Mouse (Mus musculus) stomach, embryonic 16.5 days (tissue): ENCODE results near the gene Mpped2. TPM values are rescaled to one million over a fixed set of nuclear protein-coding genes. Genes with fewer than 3 reads are reported as not detected.

Experiments used
- ATAC-seq: fragments of 200-750 bp; cut with Nextera tagmentation; 2 replicates; pipeline ENCODE4 v1.8.0; 2017; ENCODE audit warnings: moderate number of reproducible peaks, moderate TSS enrichment; ENCODE audit not compliant: insufficient read depth, low FRiP score
- H3K27ac ChIP-seq: fragments of 300-500 bp; sonication (generic); 2 replicates; pipeline ENCODE4 v1.5.1; 2014; ENCODE audit warnings: low read length
- H3K27me3 ChIP-seq: fragments of 300-500 bp; sonication (generic); 2 replicates; pipeline ENCODE4 v1.6.1; 2014; ENCODE audit warnings: low read length, control low read depth, mixed read lengths; ENCODE audit not compliant: control insufficient read depth, insufficient read depth
- H3K36me3 ChIP-seq: fragments of 300-500 bp; sonication (generic); 2 replicates; pipeline ENCODE4 v1.6.1; 2014; ENCODE audit warnings: low read length; ENCODE audit not compliant: control insufficient read depth, insufficient read depth
- H3K4me1 ChIP-seq: fragments of 300-500 bp; sonication (generic); 2 replicates; pipeline ENCODE4 v1.6.1; 2014; ENCODE audit warnings: low read length, control low read depth, mixed read lengths; ENCODE audit not compliant: control insufficient read depth, insufficient read depth
- H3K4me2 ChIP-seq: fragments of 300-500 bp; sonication (generic); 2 replicates; pipeline ENCODE4 v1.6.1; 2014; ENCODE audit warnings: low read depth, low read length, mixed read lengths
- H3K4me3 ChIP-seq: fragments of 300-500 bp; sonication (generic); replicated peaks from 2 replicates; pipeline ENCODE4 v1.5.1; 2014; ENCODE audit warnings: mild to moderate bottlenecking, low read length
- H3K9ac ChIP-seq: fragments of 300-500 bp; sonication (generic); 2 replicates; pipeline ENCODE4 v1.6.1; 2014; ENCODE audit warnings: low read length
- H3K9me3 ChIP-seq: fragments of 300-500 bp; sonication (generic); replicated peaks from 2 replicates; pipeline ENCODE4 v1.6.1; 2016; ENCODE audit warnings: low read length, control low read depth; ENCODE audit not compliant: control insufficient read depth
- WGBS: fragments of 180-500 bp; shearing (Covaris S2); extraction: QIAGEN DNeasy Blood & Tissue Kit; methylation state at CpG from one replicate; pipeline ENCODE4 v1.1.7; 2014; 5-methylcytosine and 5-hydroxymethylcytosine counted together
- polyA plus RNA-seq: library from polyadenylated mRNA; unstranded; fragments of >200 nt; fragmentation: Nextera tagmentation; extraction: Ambion mirVana; gene quantifications from 2 replicates; pipeline ENCODE4 v1.2.1, GENCODE M21; 2015

Gene Mpped2
- polyA plus RNA-seq, 1 experiment from 2014 or later = 14.5 TPM

DNA sequence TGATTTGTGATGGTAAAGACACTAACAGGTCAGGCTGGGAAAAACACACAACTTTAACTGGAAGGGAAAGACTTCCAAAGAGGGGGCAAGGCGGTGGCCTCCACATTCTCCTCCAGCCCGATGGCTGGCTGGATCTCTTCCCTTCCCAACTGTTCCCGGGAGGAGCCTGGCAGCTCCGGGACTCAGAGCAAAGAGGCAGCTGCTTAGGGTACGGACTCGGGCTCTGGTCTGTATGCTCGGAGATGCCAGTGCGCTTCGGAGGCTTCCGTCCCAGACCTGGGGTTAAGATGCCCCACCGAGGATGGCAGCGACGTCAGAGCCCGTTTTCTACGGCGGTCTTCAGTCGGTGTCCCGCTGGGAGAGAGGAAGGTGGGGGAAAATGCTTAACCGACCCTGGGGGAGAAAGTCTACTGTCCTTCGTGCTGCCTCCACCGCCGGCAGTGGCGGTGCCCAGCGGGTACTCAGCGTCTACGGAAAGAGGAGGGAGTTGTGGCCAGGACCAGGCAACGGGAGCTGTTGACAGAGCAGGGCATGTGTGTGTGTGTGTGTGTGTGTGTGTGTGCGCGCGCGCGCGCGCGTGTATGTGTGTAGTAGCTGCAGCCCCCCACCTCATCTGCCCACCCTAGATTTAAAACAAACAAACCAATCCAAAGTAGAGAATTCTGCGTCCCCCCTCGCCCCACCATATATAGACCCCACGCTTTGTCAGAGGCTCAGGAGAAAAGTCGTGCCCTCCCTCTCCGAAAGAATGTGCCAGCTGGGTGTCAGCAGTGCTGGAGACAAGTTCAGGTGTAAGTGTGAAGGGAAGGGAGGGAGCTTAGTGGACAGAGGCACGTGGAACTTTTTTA, 2.0 kb downstream of the Mpped2 start:
- Histone ChIP-seq H3K36me3 (no peaks in the 10 kb centered on the region), H3K9ac (peak overlapping the region; percentile 86), H3K27me3 (no peaks in the 10 kb centered on the region), H3K4me1 (peaks cover 4% of the 10 kb centered on the region; the same call in 1 of the 2 replicates), H3K4me3 (peak overlapping the region; percentile 77), H3K9me3 (no peaks in the 10 kb centered on the region), H3K4me2 (peak overlapping the region; percentile 84), H3K27ac (no peak overlapping the region; the same call in 1 of the 2 replicates)
- under 1% methylated on average over 41 of the region's 41 CpGs for WGBS
- ATAC-seq = no peak

DNA sequence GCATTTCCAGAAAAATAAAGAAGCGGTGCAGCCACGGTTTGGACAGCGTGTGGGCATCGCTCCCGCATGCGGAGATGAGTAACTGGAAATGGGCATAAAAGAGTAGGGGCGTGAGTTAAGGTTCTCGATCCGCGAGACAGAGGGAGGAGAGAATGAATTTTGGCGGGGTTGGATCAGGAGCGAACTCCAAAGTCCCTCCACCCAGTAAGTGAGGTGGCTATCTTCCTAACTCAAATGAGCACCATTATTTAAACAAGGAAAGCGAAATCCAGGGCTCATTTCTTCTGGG, 2.6 kb downstream of the Mpped2 start:
- no peaks in the 10 kb centered on the region for H3K27me3 ChIP-seq
- H3K9ac ChIP-seq = peak overlapping the region; percentile 86; the same call in 1 of the 2 replicates
- no peaks in the 10 kb centered on the region for H3K36me3 ChIP-seq
- peaks cover 4% of the 10 kb centered on the region; the same call in 1 of the 2 replicates for H3K4me1 ChIP-seq
- no peak overlapping the region; the same call in 1 of the 2 replicates for H3K27ac ChIP-seq
- 3% methylated on average over 13 of the region's 13 CpGs for WGBS
- peak overlapping the region; percentile 84 for H3K4me2 ChIP-seq
- H3K9me3 ChIP-seq = no peaks in the 10 kb centered on the region
- peak overlapping the region; percentile 77 for H3K4me3 ChIP-seq
- ATAC-seq = no peak

DNA sequence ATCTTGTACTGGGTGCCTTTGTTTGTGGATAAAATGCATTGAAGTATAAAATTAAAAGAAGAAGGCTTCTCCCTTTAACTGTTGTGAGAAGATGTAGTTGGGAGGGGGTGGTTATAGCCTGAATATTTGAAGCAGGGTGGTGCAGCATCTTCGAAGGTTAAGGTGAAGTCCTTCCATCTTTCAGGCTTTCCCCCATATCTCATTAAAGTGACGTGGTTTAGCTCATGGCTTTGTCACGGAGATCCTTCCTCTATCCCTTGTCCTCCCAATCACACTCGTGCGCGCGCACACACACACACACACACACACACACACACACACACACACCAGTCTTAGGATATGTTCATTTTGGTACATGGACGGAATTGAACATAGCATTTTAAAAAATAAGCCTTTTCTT, 3.3 kb downstream of the Mpped2 start:
- H3K4me2 ChIP-seq = no peak overlapping the region
- H3K9ac ChIP-seq = no peak overlapping the region
- peaks cover 4% of the 10 kb centered on the region; the same call in 1 of the 2 replicates for H3K4me1 ChIP-seq
- no peaks in the 10 kb centered on the region for H3K27me3 ChIP-seq
- H3K27ac ChIP-seq = no peak overlapping the region
- H3K9me3 ChIP-seq = no peaks in the 10 kb centered on the region
- 88% methylated on average over 8 of the region's 8 CpGs for WGBS
- no peak for ATAC-seq
- no peak overlapping the region for H3K4me3 ChIP-seq
- H3K36me3 ChIP-seq = no peaks in the 10 kb centered on the region

DNA sequence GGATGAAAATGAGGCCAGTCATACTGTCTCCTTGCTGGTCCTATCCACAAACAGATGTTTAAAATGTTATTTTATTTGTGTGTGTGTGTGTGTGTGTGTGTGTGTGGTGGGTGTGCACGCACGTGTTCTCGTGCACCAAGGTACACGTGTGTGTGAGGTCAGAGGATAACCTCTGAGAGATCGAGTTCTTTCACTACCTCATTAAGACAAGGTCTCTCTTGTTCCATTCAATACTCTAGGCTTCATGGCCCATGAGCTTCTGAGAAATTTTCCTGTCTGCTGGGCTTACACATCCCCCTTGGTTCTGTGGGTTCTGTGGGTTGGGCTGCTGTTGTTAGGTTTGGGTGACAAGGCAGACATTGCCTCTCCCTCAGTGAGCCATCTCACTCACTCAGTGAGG, 12.6 kb downstream of the Mpped2 start:
- 82% methylated on average over 5 of the region's 5 CpGs for WGBS
- no peak overlapping the region for H3K4me2 ChIP-seq
- no peaks in the 10 kb centered on the region for H3K36me3 ChIP-seq
- no peak overlapping the region for H3K9ac ChIP-seq
- no peak overlapping the region for H3K4me3 ChIP-seq
- H3K27ac ChIP-seq = no peak overlapping the region
- H3K4me1 ChIP-seq = no peaks in the 10 kb centered on the region
- H3K9me3 ChIP-seq = no peaks in the 10 kb centered on the region
- H3K27me3 ChIP-seq = no peaks in the 10 kb centered on the region
- no peak for ATAC-seq

DNA sequence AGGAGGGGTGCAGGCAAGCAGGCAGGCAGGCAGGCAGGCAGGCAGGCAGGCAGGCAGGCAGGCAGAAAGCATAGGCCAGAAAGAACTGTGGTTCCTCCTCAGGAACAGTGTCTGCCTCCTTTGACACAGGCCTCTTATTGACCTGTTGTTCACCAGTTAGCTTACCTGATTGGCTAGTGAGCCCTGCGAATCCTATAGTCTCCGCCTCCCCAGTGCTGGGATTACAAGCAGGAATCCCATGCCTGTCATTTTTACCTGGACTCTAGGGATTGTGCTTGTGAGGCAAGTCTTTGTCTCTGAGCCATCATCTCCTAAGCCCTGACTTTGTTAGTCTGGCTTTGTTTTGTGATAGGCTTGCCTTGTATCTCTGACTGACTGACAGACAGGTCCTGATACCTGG, 14.1 kb downstream of the Mpped2 start:
- 0 out of 2 replicates have a peak, but pooled peaks cover 3% of the 10 kb centered on the region for H3K4me1 ChIP-seq
- H3K36me3 ChIP-seq = no peaks in the 10 kb centered on the region
- no peak for ATAC-seq

DNA sequence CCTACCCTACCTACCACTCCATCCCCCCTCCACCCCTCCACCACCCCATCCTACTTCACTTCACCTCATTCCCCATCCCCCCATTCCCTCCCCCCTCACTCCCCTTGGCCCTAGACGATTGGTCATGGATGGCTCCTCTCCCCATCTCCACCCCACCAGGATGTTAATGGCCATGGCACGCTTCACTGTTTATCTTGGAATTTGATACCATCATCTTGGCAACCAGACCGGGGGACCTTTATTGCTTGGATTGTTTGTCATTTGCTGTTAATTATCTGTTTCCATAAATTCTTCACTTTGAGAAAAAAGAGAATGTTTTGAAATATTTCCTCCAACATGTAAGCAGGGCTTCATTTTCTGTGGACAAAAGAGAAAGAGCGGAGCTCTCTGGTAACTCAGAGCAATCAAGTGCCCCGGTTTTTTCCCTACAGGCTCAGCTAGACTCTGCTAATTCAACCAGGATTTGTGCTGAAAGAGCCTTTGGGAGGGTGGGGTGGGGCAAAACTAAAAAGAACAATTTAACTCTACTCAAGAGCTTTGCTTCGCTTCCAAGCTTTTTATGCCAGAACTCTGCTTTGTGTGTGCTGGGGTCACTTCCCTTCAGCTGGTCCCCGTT, 17.9 kb downstream of the Mpped2 start:
- Histone ChIP-seq H3K27me3 (no peaks in the 10 kb centered on the region), H3K4me3 (no peak overlapping the region), H3K9me3 (no peaks in the 10 kb centered on the region), H3K4me2 (peak overlapping the region; percentile 30), H3K27ac (no peak overlapping the region), H3K4me1 (0 out of 2 replicates have a peak, but pooled peaks cover 3% of the 10 kb centered on the region), H3K9ac (no peak overlapping the region), H3K36me3 (no peaks in the 10 kb centered on the region)
- ATAC-seq = no peak
- WGBS = 20% methylated on average over 7 of the region's 7 CpGs

More for the DNA sequence above, 14.1 kb downstream of the Mpped2 start:
- H3K9ac ChIP-seq = no peak overlapping the region
- no peak overlapping the region for H3K4me2 ChIP-seq
- H3K9me3 ChIP-seq = no peaks in the 10 kb centered on the region
- H3K4me3 ChIP-seq = no peak overlapping the region
- H3K27me3 ChIP-seq = no peaks in the 10 kb centered on the region
- 97% methylated on average over 2 of the region's 2 CpGs for WGBS
- H3K27ac ChIP-seq = no peak overlapping the region

DNA sequence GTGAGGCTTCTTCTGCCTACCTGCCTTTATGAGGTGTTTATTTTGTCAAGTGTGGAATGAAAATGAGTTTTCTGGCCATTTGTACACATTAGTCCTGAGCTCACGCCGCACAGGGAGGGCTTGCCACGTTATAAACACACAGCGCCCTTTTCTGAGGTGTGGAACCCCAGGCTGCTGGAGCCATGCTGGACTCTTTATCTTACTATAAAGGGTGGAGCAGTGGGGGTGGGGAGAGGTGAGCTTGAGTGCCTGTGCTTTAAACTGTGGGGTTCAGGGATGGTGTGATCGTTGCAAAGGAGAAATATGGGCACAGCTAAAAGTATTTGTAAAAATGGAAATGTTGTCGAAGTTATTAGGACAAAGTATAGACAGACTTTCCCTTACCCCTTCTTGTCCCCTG, 18.4 kb downstream of the Mpped2 start:
- no peaks in the 10 kb centered on the region for H3K36me3 ChIP-seq
- no peak for ATAC-seq
- H3K27ac ChIP-seq = no peak overlapping the region
- whole genome bisulfite sequencing = 40% methylated on average over 6 of the region's 6 CpGs
- H3K9me3 ChIP-seq = no peaks in the 10 kb centered on the region
- no peak overlapping the region for H3K4me3 ChIP-seq
- no peaks in the 10 kb centered on the region for H3K27me3 ChIP-seq
- H3K4me1 ChIP-seq = 0 out of 2 replicates have a peak, but pooled peaks cover 3% of the 10 kb centered on the region
- peak overlapping the region; percentile 30 for H3K4me2 ChIP-seq
- H3K9ac ChIP-seq = no peak overlapping the region

DNA sequence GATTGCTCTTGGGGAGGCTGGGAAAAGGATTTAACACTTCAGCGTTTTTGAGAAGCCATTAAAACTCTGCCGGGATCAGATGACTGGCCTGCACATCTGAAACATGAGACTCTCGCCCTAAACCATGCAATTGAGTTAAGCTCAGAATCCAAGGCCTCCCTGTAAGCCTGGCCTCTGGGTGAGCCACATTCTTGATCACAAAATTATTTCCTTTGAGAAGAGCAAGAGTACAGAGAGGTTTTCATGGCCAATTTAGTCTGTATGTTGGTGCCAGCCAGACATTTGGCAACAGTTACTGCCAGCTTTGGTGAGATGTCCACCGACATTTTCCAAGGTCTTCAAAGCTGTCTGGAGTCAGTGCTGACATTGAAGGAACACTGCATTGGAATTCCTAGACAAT, 20.1 kb downstream of the Mpped2 start:
- Histone ChIP-seq H3K27me3 (no peaks in the 10 kb centered on the region), H3K9ac (no peak overlapping the region), H3K4me3 (no peak overlapping the region), H3K4me1 (0 out of 2 replicates have a peak, but pooled peaks cover 3% of the 10 kb centered on the region), H3K27ac (no peak overlapping the region), H3K36me3 (no peaks in the 10 kb centered on the region), H3K9me3 (no peaks in the 10 kb centered on the region), H3K4me2 (no peak overlapping the region)
- WGBS = 27% methylated on average over 4 of the region's 4 CpGs
- no peak for ATAC-seq

DNA sequence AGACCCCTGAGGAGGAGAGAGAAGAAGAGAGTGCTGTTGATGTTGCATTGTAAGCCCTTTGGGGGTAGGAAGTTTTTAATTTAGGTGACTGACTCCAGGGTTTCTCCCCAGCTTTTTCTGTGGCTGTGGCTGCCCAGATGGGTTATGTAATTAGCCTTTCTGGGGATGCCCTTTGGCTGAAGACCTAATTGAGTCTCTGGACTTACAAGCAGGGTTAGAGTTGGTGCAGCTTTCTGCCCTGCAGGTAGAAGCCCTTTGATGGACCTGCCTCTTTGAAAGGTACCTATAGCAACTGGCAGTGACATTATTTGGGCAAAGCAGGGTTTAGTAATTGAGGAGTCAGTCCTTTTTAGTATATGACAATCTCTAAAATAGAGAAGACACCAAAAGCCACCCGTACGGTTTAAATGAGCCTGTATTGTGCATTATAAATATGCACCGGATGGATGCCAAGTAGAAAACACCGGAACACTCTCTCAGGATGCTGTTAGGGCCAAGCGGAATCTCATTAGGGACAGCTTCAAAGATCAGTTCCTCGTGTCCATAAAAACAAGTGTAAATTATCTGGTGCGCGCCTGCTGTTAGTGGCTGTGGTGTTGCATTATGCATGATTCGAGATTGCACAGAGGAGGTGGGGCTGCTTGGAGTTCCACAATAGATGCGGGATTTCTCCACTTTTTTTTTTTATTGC, 22.8 kb downstream of the Mpped2 start:
- Histone ChIP-seq H3K4me1 (0 out of 2 replicates have a peak, but pooled peaks cover 3% of the 10 kb centered on the region), H3K27me3 (no peaks in the 10 kb centered on the region), H3K4me2 (no peak overlapping the region), H3K9ac (no peak overlapping the region), H3K27ac (no peak overlapping the region), H3K36me3 (no peaks in the 10 kb centered on the region), H3K9me3 (no peaks in the 10 kb centered on the region), H3K4me3 (no peak overlapping the region)
- WGBS = 84% methylated on average over 10 of the region's 10 CpGs
- ATAC-seq = no peak
